Mouse (Mus musculus) heart, postnatal 0 days (tissue): ENCODE results near the gene Rnf121.

Experiments
- CTCF ChIP-seq: IDR thresholded peaks from 2 replicates; pipeline ENCODE4 v1.5.1; 2016; ENCODE audit warnings: antibody characterized with exemption, control low read depth, low read depth
- EP300 ChIP-seq: IDR thresholded peaks from 2 replicates; pipeline ENCODE4 v1.6.1; 2016; ENCODE audit warnings: antibody characterized with exemption, low read depth

GRCm38 (mm10) chr7:101982735-101983134 is 82.5 kb downstream of the Rnf121 start:
- TF ChIP-seq CTCF (no peak), EP300 (no peak)
